30 mouse cellular contexts compared by ENCODE assay signal in genomic region chr8:56528869-56529268, GRCm38 (mm10). TPM values are rescaled to one million over a fixed set of nuclear protein-coding genes. Genes with fewer than 3 reads are reported as not detected.
DNase-seq lines count a peak whose midpoint lies in the region; ATAC-seq and TF ChIP-seq lines count a peak whose summit lies in the region.
"Had no signal": no experiment of that assay in that cellular context is flagged by ENCODE, and none has a peak within 500 bp of the region (broad histone marks: within the 10 kb centered on the region; RNA-seq: fewer than 3 reads in every experiment).

No protein-coding gene starts in this region.

- no peak for TF ChIP-seq CTCF in layer of hippocampus, adult 2 months (conservative IDR thresholded peaks at IDR 0.05)
- TF ChIP-seq CTCF in embryonic fibroblast, embryonic 13.5 days (IDR thresholded peaks at IDR 0.05; ENCODE audit: borderline replicate concordance, insufficient read depth, low read length): no peak

- no peaks in the 10 kb centered on the region for H3K4me1 ChIP-seq in embryonic fibroblast, embryonic 13.5 days (ENCODE audit: control insufficient read depth, insufficient read depth, low read length)
- H3K4me1 ChIP-seq in limb, embryonic 13.5 days: peaks cover 12% of the 10 kb centered on the region
- no peaks in the 10 kb centered on the region for H3K4me1 ChIP-seq in hindbrain, embryonic 12.5 days
- H3K4me1 ChIP-seq: forebrain, embryonic 12.5 days; forebrain, embryonic 15.5 days; heart, embryonic 12.5 days; heart, embryonic 15.5 days; hindbrain, embryonic 10.5 days had no signal

- H3K27ac ChIP-seq in layer of hippocampus, adult 2 months: peak overlapping the region; percentile 65
- peak overlapping the region; percentile 38; the same call in 1 of the 2 replicates for H3K27ac ChIP-seq in embryonic fibroblast, embryonic 13.5 days (ENCODE audit: insufficient read depth, low read length)
- H3K27ac ChIP-seq in limb, embryonic 13.5 days: peak overlapping the region; percentile 1; the same call in 1 of the 2 replicates
- no peak overlapping the region for H3K27ac ChIP-seq in hindbrain, embryonic 12.5 days
- H3K27ac ChIP-seq: embryonic facial prominence, embryonic 15.5 days; forebrain, embryonic 12.5 days; forebrain, embryonic 15.5 days; heart, embryonic 15.5 days; hindbrain, embryonic 10.5 days; hindbrain, embryonic 14.5 days; hindbrain, postnatal 0 days had no signal

- H3K9ac ChIP-seq in limb, embryonic 13.5 days: no peak overlapping the region
- no peak overlapping the region for H3K9ac ChIP-seq in hindbrain, embryonic 12.5 days
- H3K9ac ChIP-seq: embryonic facial prominence, embryonic 15.5 days; forebrain, embryonic 12.5 days; forebrain, embryonic 15.5 days; heart, embryonic 12.5 days; heart, embryonic 15.5 days; hindbrain, embryonic 14.5 days had no signal

- no peaks in the 10 kb centered on the region for H3K9me3 ChIP-seq in limb, embryonic 13.5 days
- no peaks in the 10 kb centered on the region for H3K9me3 ChIP-seq in hindbrain, embryonic 12.5 days (replicated peaks)
- H3K9me3 ChIP-seq: embryonic facial prominence, embryonic 15.5 days; forebrain, embryonic 12.5 days; forebrain, embryonic 15.5 days; heart, embryonic 12.5 days; heart, embryonic 15.5 days; hindbrain, embryonic 10.5 days had no signal

- peaks cover 9% of the 10 kb centered on the region for H3K36me3 ChIP-seq in limb, embryonic 13.5 days
- 0 out of 2 replicates have a peak, but pooled peaks cover 4% of the 10 kb centered on the region for H3K36me3 ChIP-seq in hindbrain, embryonic 12.5 days

- WGBS in limb, embryonic 13.5 days: 11% methylated on average over 6 of the region's 6 CpGs
- 88% methylated on average over 6 of the region's 6 CpGs for WGBS in hindbrain, embryonic 12.5 days

- no peaks in the 10 kb centered on the region for H3K27me3 ChIP-seq in limb, embryonic 13.5 days
- H3K27me3 ChIP-seq in hindbrain, embryonic 12.5 days: no peaks in the 10 kb centered on the region
- H3K27me3 ChIP-seq: embryonic facial prominence, embryonic 15.5 days; forebrain, embryonic 12.5 days; forebrain, embryonic 15.5 days; heart, embryonic 12.5 days; heart, embryonic 15.5 days; Patski had no signal

- TF ChIP-seq POLR2A in embryonic fibroblast, embryonic 13.5 days (IDR thresholded peaks at IDR 0.05; ENCODE audit: low read depth, low read length): no peak

- peak; percentile 85 for ATAC-seq in limb, embryonic 13.5 days (ENCODE audit: low FRiP score, low read depth)
- ATAC-seq in hindbrain, embryonic 12.5 days (ENCODE audit: low FRiP score): no peak
- ATAC-seq: forebrain, embryonic 15.5 days; hindbrain, postnatal 0 days; inflammation-experienced regulatory T-cells, adult 6 months; intestine, embryonic 16.5 days; Patski had no signal

- DNase-seq in embryo, embryonic 11 days: peak; percentile 9
- no peak for DNase-seq in embryo, embryonic 9.5 days (ENCODE audit: extremely low spot score)
- DNase-seq in layer of hippocampus, adult 2 months (ENCODE audit: low spot score in 2 of 2): no peak
- no peak for DNase-seq in layer of hippocampus, adult 11-12 months (ENCODE audit: low spot score)
- no peak for DNase-seq in lung, postnatal 10 days
- DNase-seq: adrenal gland, postnatal 10 days; adrenal gland, postnatal 36 days; cerebellum, adult 11-12 months; cerebellum, adult 8-10 months; cerebellum, postnatal 10 days; cerebellum, postnatal 36 days; gastrocnemius, postnatal 10 days; gastrocnemius, postnatal 36 days; heart, postnatal 10 days; heart, postnatal 36 days had no signal

- H3K4me3 ChIP-seq in layer of hippocampus, adult 2 months: no peak overlapping the region
- H3K4me3 ChIP-seq in embryonic fibroblast, embryonic 13.5 days (ENCODE audit: insufficient read depth, low read length): no peak overlapping the region
- no peak overlapping the region for H3K4me3 ChIP-seq in limb, embryonic 13.5 days
- no peak overlapping the region for H3K4me3 ChIP-seq in hindbrain, embryonic 12.5 days
- H3K4me3 ChIP-seq: embryonic facial prominence, embryonic 15.5 days; erythroblast, embryonic 14.5 days; forebrain, embryonic 12.5 days; forebrain, embryonic 15.5 days; heart, embryonic 12.5 days; heart, embryonic 15.5 days; hindbrain, embryonic 10.5 days had no signal

- peak overlapping the region; percentile 32 for H3K4me2 ChIP-seq in limb, embryonic 13.5 days (replicated peaks)
- no peak overlapping the region for H3K4me2 ChIP-seq in hindbrain, embryonic 12.5 days (replicated peaks)
- H3K4me2 ChIP-seq: embryonic facial prominence, embryonic 15.5 days; forebrain, embryonic 12.5 days; forebrain, embryonic 15.5 days; heart, embryonic 12.5 days; heart, embryonic 15.5 days; hindbrain, embryonic 14.5 days had no signal

RNA-seq across cellular contexts. Expression of gene Cep44, which starts 22.0 kb away (rescaled TPM):
- total RNA-seq in layer of hippocampus, adult 2 months (2021): 10 to 100 TPM; 26.7 to 27.2 TPM
- 23.0 and 28.4 TPM in 2 replicates for polyA plus RNA-seq in embryonic fibroblast, embryonic 13.5 days (2011; ENCODE audit: insufficient read length, low read depth, missing spikeins)
- 38.9 and 42.7 TPM in 2 replicates for polyA plus RNA-seq in limb, embryonic 13.5 days (2015; fragmentation: Nextera tagmentation; extraction: Ambion mirVana)
- 32.9 and 34.0 TPM in 2 replicates for polyA plus RNA-seq in hindbrain, embryonic 12.5 days (2016; fragmentation: Nextera tagmentation; extraction: Ambion mirVana)

RNA-seq across cellular contexts. Expression of gene Fbxo8, which starts 22.0 kb away (rescaled TPM):
- total RNA-seq in layer of hippocampus, adult 2 months (2021): 10 to 100 TPM; 33.9 to 37.4 TPM
- polyA plus RNA-seq in embryonic fibroblast, embryonic 13.5 days (2011; ENCODE audit: insufficient read length, low read depth, missing spikeins): 28.7 and 32.8 TPM in 2 replicates
- 37.1 and 38.1 TPM in 2 replicates for polyA plus RNA-seq in limb, embryonic 13.5 days (2015; fragmentation: Nextera tagmentation; extraction: Ambion mirVana)
- 31.3 and 37.4 TPM in 2 replicates for polyA plus RNA-seq in hindbrain, embryonic 12.5 days (2016; fragmentation: Nextera tagmentation; extraction: Ambion mirVana)
